Comparison of ENCODE assay signal across 16 mouse cellular contexts in the genomic region with DNA sequence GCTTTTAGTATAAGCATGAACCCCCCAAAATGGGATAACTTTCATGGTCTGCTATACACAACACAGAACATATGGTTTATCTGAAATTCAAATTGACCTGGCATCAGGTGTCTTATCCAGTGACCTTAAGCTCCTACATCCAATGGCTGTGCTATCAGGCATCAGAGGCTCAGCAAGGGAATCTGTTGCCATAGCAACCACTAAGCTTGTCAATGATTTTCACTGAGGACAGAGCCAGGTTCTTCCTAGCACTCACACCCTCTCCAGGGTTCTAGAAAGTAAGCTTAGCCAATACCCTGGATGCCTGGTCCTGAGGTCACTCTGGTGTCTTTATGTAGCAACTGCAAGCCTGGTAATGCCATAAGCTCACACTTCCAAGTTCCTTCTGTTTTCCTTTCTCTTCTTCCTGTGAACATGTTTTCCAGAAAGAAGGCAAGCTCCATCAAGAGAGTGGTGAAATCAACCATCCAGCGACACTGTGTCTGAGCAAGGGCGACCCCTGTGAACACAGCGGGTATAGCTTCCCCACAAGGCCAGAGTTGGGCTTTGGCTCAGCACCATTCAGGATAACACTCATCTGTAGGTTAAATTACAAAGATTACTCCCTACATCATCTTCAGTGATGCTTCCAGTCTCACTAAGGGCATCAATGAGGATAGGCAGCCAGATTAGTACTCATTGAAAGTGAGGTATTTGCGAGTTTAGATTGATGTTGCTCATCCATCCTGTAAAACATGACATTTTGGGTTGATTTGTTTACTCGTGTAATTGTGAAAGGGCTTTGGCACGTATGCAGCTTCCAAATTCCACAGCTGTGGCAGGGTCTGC. TPM values are rescaled to one million over a fixed set of nuclear protein-coding genes. Genes with fewer than 3 reads are reported as not detected.
DNase-seq lines count a peak whose midpoint lies in the region; ATAC-seq lines count a peak whose summit lies in the region.
"Had no signal": no experiment of that assay in that cellular context is flagged by ENCODE, and none has a peak within 500 bp of the region (broad histone marks: within the 10 kb centered on the region; RNA-seq: fewer than 3 reads in every experiment).

No protein-coding gene starts in this region.

- no peaks in the 10 kb centered on the region for H3K27me3 ChIP-seq in hindbrain, embryonic 12.5 days
- H3K27me3 ChIP-seq in midbrain, embryonic 15.5 days (replicated peaks) = no peaks in the 10 kb centered on the region
- H3K27me3 ChIP-seq: lung, embryonic 15.5 days; neural tube, embryonic 13.5 days had no signal

- DNase-seq in left cerebral cortex, postnatal 4 days = peak; percentile 15
- DNase-seq in left cerebral cortex, postnatal 14 days (ENCODE audit: low spot score in 2 of 2) = no peak
- DNase-seq in brain, embryonic 18.5 days (ENCODE audit: low read depth, low spot score) = peak; percentile 36
- no peak for DNase-seq in urinary bladder, postnatal 25 days (ENCODE audit: low spot score)
- DNase-seq: cerebellum, adult 8-10 months; kidney, adult 2 months; spleen, adult 18-20 months; thymus, postnatal 25 days had no signal

- no peak overlapping the region for H3K9ac ChIP-seq in hindbrain, embryonic 12.5 days
- H3K9ac ChIP-seq in midbrain, embryonic 15.5 days = no peak overlapping the region
- H3K9ac ChIP-seq: lung, embryonic 15.5 days; neural tube, embryonic 13.5 days had no signal

- H3K4me2 ChIP-seq in hindbrain, embryonic 12.5 days (replicated peaks) = no peak overlapping the region
- H3K4me2 ChIP-seq in midbrain, embryonic 15.5 days = no peak overlapping the region
- H3K4me2 ChIP-seq: heart, embryonic 11.5 days; lung, embryonic 15.5 days; neural tube, embryonic 13.5 days had no signal

- WGBS in hindbrain, embryonic 12.5 days = 49% methylated on average over 6 of the region's 6 CpGs
- WGBS in midbrain, embryonic 15.5 days = 51% methylated on average over 6 of the region's 6 CpGs

- peaks cover 33% of the 10 kb centered on the region for H3K4me1 ChIP-seq in hindbrain, embryonic 12.5 days
- peaks cover 26% of the 10 kb centered on the region for H3K4me1 ChIP-seq in midbrain, embryonic 15.5 days
- H3K4me1 ChIP-seq: lung, embryonic 15.5 days had no signal

- intact Hi-C loops in left cerebral cortex, postnatal 4 days (cut with DNase I) = no loop called here
- intact Hi-C loops in left cerebral cortex, postnatal 14 days (cut with DNase I) = no loop called here

- no peak overlapping the region for H3K4me3 ChIP-seq in hindbrain, embryonic 12.5 days
- no peak overlapping the region for H3K4me3 ChIP-seq in midbrain, embryonic 15.5 days
- H3K4me3 ChIP-seq: left cerebral cortex, adult 2 months; lung, embryonic 15.5 days; neural tube, embryonic 13.5 days had no signal

- peak; percentile 29; the same call in 1 of the 2 replicates for ATAC-seq in hindbrain, embryonic 12.5 days (ENCODE audit: low FRiP score)
- ATAC-seq in midbrain, embryonic 15.5 days (replicated peaks) = peak; percentile 83
- no peak for ATAC-seq in megakaryocyte progenitor cell, adult 5-6 weeks (replicated peaks; ENCODE audit: poor library complexity)
- ATAC-seq in megakaryocyte, adult 5-6 weeks (ENCODE audit: poor library complexity, severe bottlenecking) = no peak

- H3K36me3 ChIP-seq in hindbrain, embryonic 12.5 days = no peaks in the 10 kb centered on the region
- no peaks in the 10 kb centered on the region for H3K36me3 ChIP-seq in midbrain, embryonic 15.5 days (replicated peaks)
- H3K36me3 ChIP-seq: lung, embryonic 15.5 days; neural tube, embryonic 13.5 days had no signal

- H3K9me3 ChIP-seq in hindbrain, embryonic 12.5 days (replicated peaks) = no peaks in the 10 kb centered on the region
- no peaks in the 10 kb centered on the region for H3K9me3 ChIP-seq in midbrain, embryonic 15.5 days
- H3K9me3 ChIP-seq: lung, embryonic 15.5 days; neural tube, embryonic 13.5 days had no signal

- peak overlapping the region; percentile 25; the same call in 1 of the 2 replicates for H3K27ac ChIP-seq in hindbrain, embryonic 12.5 days
- peak overlapping the region; percentile 73 for H3K27ac ChIP-seq in midbrain, embryonic 15.5 days
- H3K27ac ChIP-seq: left cerebral cortex, adult 2 months; lung, embryonic 15.5 days; neural tube, embryonic 13.5 days had no signal

RNA-seq across cellular contexts. Expression of gene Slco2a1, which starts 2.0 kb away (rescaled TPM):
- 1 to 10 TPM; 3.9 to 4.7 TPM for total RNA-seq in left cerebral cortex, postnatal 4 days (2021)
- total RNA-seq in left cerebral cortex, postnatal 14 days (2021) = 1 to 10 TPM; 1.5 to 2.3 TPM
- 1.1 and 1.7 TPM in 2 replicates for polyA plus RNA-seq in hindbrain, embryonic 12.5 days (2016; fragmentation: Nextera tagmentation; extraction: Ambion mirVana)
- polyA plus RNA-seq in midbrain, embryonic 15.5 days (2015; fragmentation: Nextera tagmentation; extraction: Ambion mirVana) = 3.0 and 3.5 TPM in 2 replicates
- 0.10 TPM in 1 of 2 replicates, not detected in the other for total RNA-seq in megakaryocyte progenitor cell, adult 5-6 weeks (2015)
- not detected in 2 replicates for total RNA-seq in megakaryocyte progenitor cell, adult 5-6 weeks (2017)
- not detected in 2 replicates for total RNA-seq in megakaryocyte, adult 5-6 weeks (2015)
- not detected in 2 replicates for total RNA-seq in megakaryocyte, adult 5-6 weeks (2017)

Comparison
In these comparisons a context has a peak if more than half of its experiments do, and no peak if none do; other contexts are left out.
1. DNase-seq: peak in left cerebral cortex, postnatal 4 days (single experiment) and brain, embryonic 18.5 days (single experiment); none in left cerebral cortex, postnatal 14 days (0 of 2) and urinary bladder, postnatal 25 days (single experiment).
2. ATAC-seq: peak in hindbrain, embryonic 12.5 days (single experiment) and midbrain, embryonic 15.5 days (single experiment); none in megakaryocyte progenitor cell, adult 5-6 weeks (single experiment) and megakaryocyte, adult 5-6 weeks (single experiment).